ENCODE assay signal across 9 mouse cellular contexts in genomic region chr6:93715181-93716180, GRCm38 (mm10).
A peak's percentile ranks its signal among the peaks of the same experiment; 100 is the strongest.
DNase-seq lines count a peak whose midpoint lies in the region; ATAC-seq and TF ChIP-seq lines count a peak whose summit lies in the region.
"Had no signal": no experiment of that assay in that cellular context is flagged by ENCODE, and none has a peak within 500 bp of the region (broad histone marks: within the 10 kb centered on the region; RNA-seq: fewer than 3 reads in every experiment).

No protein-coding gene starts in this region.

- whole genome bisulfite sequencing in kidney, embryonic 14.5 days, result 34% methylated on average over 24 of the region's 24 CpGs
- WGBS in hindbrain, embryonic 14.5 days, result 42% methylated on average over 24 of the region's 24 CpGs
- WGBS in midbrain, embryonic 12.5 days, result 34% methylated on average over 24 of the region's 24 CpGs
- 41% methylated on average over 24 of the region's 24 CpGs for WGBS in thymus, adult 2 months

- no peak for TF ChIP-seq CTCF in thymus, adult 2 months (IDR thresholded peaks at IDR 0.05; ENCODE audit: borderline replicate concordance, control insufficient read depth, extremely low read depth, insufficient read depth, low read length, poor library complexity)

- no peaks in the 10 kb centered on the region for H3K36me3 ChIP-seq in kidney, embryonic 14.5 days (ENCODE audit: control insufficient read depth, insufficient read depth, low read length)
- H3K36me3 ChIP-seq in hindbrain, embryonic 14.5 days (replicated peaks; ENCODE audit: control insufficient read depth, insufficient read depth), result no peaks in the 10 kb centered on the region
- no peaks in the 10 kb centered on the region for H3K36me3 ChIP-seq in midbrain, embryonic 12.5 days
- H3K36me3 ChIP-seq in thymus, adult 2 months (ENCODE audit: control insufficient read depth, insufficient read depth, low read length), result no peaks in the 10 kb centered on the region

- no peak for ATAC-seq in kidney, embryonic 14.5 days (ENCODE audit: low FRiP score, low TSS enrichment)
- ATAC-seq in hindbrain, embryonic 14.5 days (ENCODE audit: low FRiP score), result 0 out of 2 replicates have a peak, but pooled peaks have one; percentile 38
- no peak for ATAC-seq in midbrain, embryonic 12.5 days (ENCODE audit: low FRiP score, low read depth)

- H3K4me3 ChIP-seq in kidney, embryonic 14.5 days (ENCODE audit: low read length), result peak overlapping the region; percentile 12; the same call in 1 of the 2 replicates
- peak overlapping the region; percentile 33 for H3K4me3 ChIP-seq in hindbrain, embryonic 14.5 days (replicated peaks; ENCODE audit: low read length)
- 0 out of 2 replicates have a peak overlapping the region, but pooled peaks have one; percentile 4 for H3K4me3 ChIP-seq in midbrain, embryonic 12.5 days
- no peak overlapping the region for H3K4me3 ChIP-seq in thymus, adult 2 months (ENCODE audit: control insufficient read depth, insufficient read depth, low read length)
- H3K4me3 ChIP-seq: myocyte had no signal

- H3K9me3 ChIP-seq in kidney, embryonic 14.5 days (ENCODE audit: control insufficient read depth, low read length), result no peaks in the 10 kb centered on the region
- no peaks in the 10 kb centered on the region for H3K9me3 ChIP-seq in hindbrain, embryonic 14.5 days (ENCODE audit: control insufficient read depth, low read length)
- no peaks in the 10 kb centered on the region for H3K9me3 ChIP-seq in midbrain, embryonic 12.5 days

- H3K27me3 ChIP-seq in kidney, embryonic 14.5 days (ENCODE audit: control insufficient read depth, insufficient read depth, low read length), result no peaks in the 10 kb centered on the region; the same call in 1 of the 2 replicates
- no peaks in the 10 kb centered on the region for H3K27me3 ChIP-seq in hindbrain, embryonic 14.5 days (ENCODE audit: control insufficient read depth, insufficient read depth, low read length)
- H3K27me3 ChIP-seq in midbrain, embryonic 12.5 days, result peaks cover 5% of the 10 kb centered on the region; the same call in 1 of the 2 replicates
- H3K27me3 ChIP-seq in thymus, adult 2 months (ENCODE audit: control insufficient read depth, insufficient read depth, low read length), result no peaks in the 10 kb centered on the region

- DNase-seq in kidney, postnatal 14 days, result no peak
- peak; percentile 17 for DNase-seq in embryo, embryonic 10.5 days (ENCODE audit: low spot score)
- DNase-seq in hindbrain, embryonic 14.5 days (ENCODE audit: low spot score), result peak; percentile 36
- no peak for DNase-seq in gastrocnemius, postnatal 10 days
- DNase-seq in thymus, adult 2 months, result no peak
- DNase-seq in adrenal gland, postnatal 36 days, result no peak

- 0 out of 2 replicates have a peak overlapping the region, but pooled peaks have one; percentile 23 for H3K9ac ChIP-seq in kidney, embryonic 14.5 days (ENCODE audit: low read depth, low read length)
- peak overlapping the region; percentile 60 for H3K9ac ChIP-seq in hindbrain, embryonic 14.5 days
- no peak overlapping the region for H3K9ac ChIP-seq in midbrain, embryonic 12.5 days (replicated peaks)

- H3K4me1 ChIP-seq in kidney, embryonic 14.5 days (ENCODE audit: control insufficient read depth, insufficient read depth, low read length), result peaks cover 22% of the 10 kb centered on the region
- peaks cover 45% of the 10 kb centered on the region for H3K4me1 ChIP-seq in hindbrain, embryonic 14.5 days (replicated peaks; ENCODE audit: control insufficient read depth, insufficient read depth, low read length)
- H3K4me1 ChIP-seq in midbrain, embryonic 12.5 days, result peaks cover 44% of the 10 kb centered on the region
- H3K4me1 ChIP-seq in thymus, adult 2 months (replicated peaks; ENCODE audit: control insufficient read depth, insufficient read depth, low read length), result no peaks in the 10 kb centered on the region

- peak overlapping the region; percentile 44 for H3K4me2 ChIP-seq in kidney, embryonic 14.5 days (replicated peaks; ENCODE audit: low read depth, low read length)
- peak overlapping the region; percentile 61 for H3K4me2 ChIP-seq in hindbrain, embryonic 14.5 days (replicated peaks)
- peak overlapping the region; percentile 50 for H3K4me2 ChIP-seq in midbrain, embryonic 12.5 days (replicated peaks)

- H3K27ac ChIP-seq in kidney, embryonic 14.5 days (ENCODE audit: low read depth, low read length), result no peak overlapping the region
- H3K27ac ChIP-seq in hindbrain, embryonic 14.5 days, result peak overlapping the region; percentile 77
- no peak overlapping the region for H3K27ac ChIP-seq in midbrain, embryonic 12.5 days (replicated peaks)
- no peak overlapping the region for H3K27ac ChIP-seq in thymus, adult 2 months (ENCODE audit: control insufficient read depth, insufficient read depth, low read length)

- no peak for TF ChIP-seq POLR2A in thymus, adult 2 months (IDR thresholded peaks at IDR 0.05; ENCODE audit: control insufficient read depth, extremely low read depth, insufficient read depth, low read length, poor library complexity)

Comparison
In these comparisons a context has a peak if more than half of its experiments do, and no peak if none do; other contexts are left out.
1. DNase-seq: peak in embryo, embryonic 10.5 days (single experiment) and hindbrain, embryonic 14.5 days (single experiment); none in kidney, postnatal 14 days (single experiment), gastrocnemius, postnatal 10 days (single experiment), thymus, adult 2 months (single experiment) and adrenal gland, postnatal 36 days (0 of 2).
2. Peak in every context shown above with its lines, with median percentiles within 50 percentile points of each other: H3K4me2 ChIP-seq.